Mouse (Mus musculus) lung, adult 2 months (tissue): ENCODE results near the gene Polr2j.

ENCODE experiments used
- CTCF ChIP-seq: fragments of 200-500 bp; IDR thresholded peaks from 2 replicates; pipeline ENCODE4 v1.5.1; 2011; ENCODE audit warnings: mild to moderate bottlenecking, low read length, control low read depth; ENCODE audit not compliant: insufficient read depth
- POLR2A ChIP-seq: fragments of 200-500 bp; IDR thresholded peaks from 2 replicates; pipeline ENCODE4 v1.6.1; 2011; ENCODE audit warnings: low read depth, mild to moderate bottlenecking, control low read depth, low read length, borderline replicate concordance; ENCODE audit errors: extremely low read depth

- TF ChIP-seq CTCF: no peak
- no peak for TF ChIP-seq POLR2A
Observed at GRCm38 (mm10) chr5:136084891-136085651, 31.4 kb upstream of the Polr2j start.
